Mouse (Mus musculus) frontal cortex, adult 2 months (tissue): ENCODE results near the gene Gm10097. TPM values are rescaled to one million over a fixed set of nuclear protein-coding genes. Genes with fewer than 3 reads are reported as not detected.
A peak's percentile ranks its signal among the peaks of the same experiment; 100 is the strongest.

ENCODE experiments used
- DNase-seq, 2 experiments: peaks; one replicate each; pipeline ENCODE4 v3.0.0; 2022; ENCODE audit warnings: low spot score in 1 of 2; ENCODE audit errors: extremely low spot score in 1 of 2
- polyA plus RNA-seq: library from polyadenylated mRNA; depleted of rRNA; stranded (reverse); fragments of >200 nt; gene quantifications from 2 replicates; pipeline ENCODE4 v1.2.3, GENCODE M21; 2012; rRNA removed

Gene Gm10097
- polyA plus RNA-seq: not detected in 2 replicates

GRCm38 (mm10) chr10:5068676-5069265 is at the start of gene Gm10097:
TSS of gene Gm10097 (plus strand) at chr10:5069192.
- no peak for DNase-seq

GRCm38 (mm10) chr10:5025906-5026305 is 43.1 kb upstream of the Gm10097 start:
- no peak for DNase-seq

- no peak for DNase-seq
Observed at GRCm38 (mm10) chr10:5027208-5027607, 41.8 kb upstream of the Gm10097 start.

GRCm38 (mm10) chr10:5028301-5028700 is 40.7 kb upstream of the Gm10097 start:
- DNase-seq: no peak

DNA sequence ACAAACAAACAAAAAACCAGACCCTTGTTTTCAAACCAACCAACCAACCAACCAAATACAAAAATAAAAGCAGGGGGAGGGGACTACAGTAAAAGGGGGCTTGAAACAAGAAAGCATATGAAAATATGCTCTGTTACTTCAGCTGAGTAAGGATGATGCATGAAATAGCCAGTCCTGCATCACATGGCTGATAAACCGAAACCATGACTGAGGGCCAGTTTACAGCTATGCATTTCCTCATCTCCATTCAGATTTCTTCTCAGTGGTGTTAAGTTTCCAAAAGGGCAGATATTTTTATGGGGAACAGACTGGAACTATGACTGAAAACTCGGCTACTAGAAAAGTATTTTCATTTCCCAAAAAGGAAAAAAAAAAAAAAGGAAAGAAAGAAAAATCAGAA is 39.8 kb upstream of the Gm10097 start:
- no peak for DNase-seq

DNA sequence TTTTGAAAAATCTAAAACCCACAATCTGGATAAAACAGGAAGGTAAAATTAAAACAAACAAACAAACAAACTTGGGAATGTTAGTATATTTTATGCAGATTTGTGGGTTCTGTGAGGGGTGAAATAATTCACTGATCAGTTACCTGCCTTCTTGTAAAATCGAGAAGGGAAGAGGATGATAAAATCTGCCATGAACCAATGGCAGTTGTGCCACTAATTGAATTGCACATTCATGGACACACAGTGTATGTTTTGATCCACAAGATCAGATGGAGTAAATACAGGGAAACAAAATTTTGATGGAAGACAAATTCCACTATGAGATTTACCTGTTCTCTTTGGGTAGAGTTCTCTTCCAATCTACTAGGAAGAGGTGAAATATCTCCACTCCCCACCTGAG is 39.1 kb upstream of the Gm10097 start:
- no peak for DNase-seq

DNA sequence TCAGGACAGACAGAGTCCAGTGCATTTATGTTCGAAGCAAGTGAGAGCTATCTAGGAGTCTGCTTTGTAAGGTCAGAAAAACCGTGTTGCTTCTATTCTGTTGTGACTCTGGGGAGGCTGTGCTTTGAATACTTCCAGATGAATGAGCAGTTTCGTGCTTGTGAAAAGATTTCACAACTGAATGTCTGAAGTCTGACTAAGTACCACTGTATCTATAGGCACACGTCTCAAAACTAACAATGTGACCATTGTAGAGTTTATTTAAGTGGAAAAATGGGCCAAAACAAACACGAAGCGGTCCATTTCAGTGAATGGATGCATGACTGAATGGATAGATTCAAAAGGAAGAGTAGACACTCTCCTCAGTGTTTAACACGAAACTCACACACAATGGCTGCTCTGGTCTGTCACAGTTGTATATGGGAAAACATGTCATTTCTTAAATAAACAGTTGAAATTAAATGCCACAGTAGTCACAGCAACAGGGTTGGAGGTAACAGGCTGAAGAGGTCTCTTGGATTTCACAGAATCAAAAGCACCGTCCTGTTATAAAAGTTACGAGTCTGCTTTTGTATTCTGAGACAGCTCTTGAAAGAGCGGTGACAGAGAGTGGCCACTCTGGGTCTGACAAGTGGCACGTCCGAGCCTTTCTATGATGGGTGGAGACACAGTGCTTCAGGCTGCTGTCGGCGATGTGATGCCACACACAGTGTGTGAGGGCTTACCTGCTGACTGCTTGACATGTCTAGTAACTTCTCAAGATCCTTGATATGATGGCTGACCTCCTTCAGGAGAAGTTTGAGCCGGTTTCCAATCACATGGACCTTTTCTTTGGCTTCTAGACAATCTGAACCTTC is 36.6 kb upstream of the Gm10097 start:
- no peak for DNase-seq

GRCm38 (mm10) chr10:5041254-5041653 is 27.7 kb upstream of the Gm10097 start:
- no peak for DNase-seq

- DNase-seq: no peak
Observed at GRCm38 (mm10) chr10:5044481-5044880, 24.5 kb upstream of the Gm10097 start.

DNA sequence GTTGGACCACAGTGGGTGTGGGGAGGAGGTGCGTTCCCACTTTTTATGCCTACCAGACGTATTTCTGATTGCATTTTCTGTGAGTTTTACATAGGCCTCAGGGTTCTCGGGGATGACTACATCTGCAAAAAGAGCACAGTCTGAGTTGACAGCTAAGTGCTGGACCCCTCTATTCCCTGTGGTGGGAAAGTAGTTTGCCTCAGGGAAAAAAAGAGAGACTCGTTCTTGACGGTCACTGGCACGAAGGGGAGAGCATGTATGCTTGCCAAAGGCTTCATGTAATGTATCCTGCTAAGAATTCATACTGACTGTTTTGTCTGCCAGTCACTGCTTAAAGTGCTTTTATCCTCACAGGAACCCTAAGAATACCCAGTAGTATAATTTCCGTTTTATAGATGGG is 23.8 kb upstream of the Gm10097 start:
- DNase-seq: no peak

DNA sequence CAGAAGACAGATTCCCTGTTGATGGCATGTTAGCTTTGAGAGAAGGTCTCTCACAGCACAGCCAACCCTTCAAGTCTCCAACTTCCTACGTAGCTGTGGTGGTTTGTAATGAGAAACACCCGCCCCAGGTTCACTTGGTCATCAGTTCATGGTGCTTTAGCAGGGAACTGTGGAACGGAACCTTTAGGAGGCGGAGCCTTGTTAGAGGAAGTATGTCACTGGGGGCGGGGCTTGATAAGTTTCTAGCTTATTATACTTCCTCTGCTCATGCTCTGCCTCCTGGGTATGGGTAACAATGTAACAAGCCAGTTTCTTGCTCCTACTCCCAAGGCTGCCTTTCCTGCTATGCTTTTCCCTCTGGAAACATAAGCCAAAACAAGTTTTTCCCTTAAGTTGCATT is 23.3 kb upstream of the Gm10097 start:
- DNase-seq: no peak

DNA sequence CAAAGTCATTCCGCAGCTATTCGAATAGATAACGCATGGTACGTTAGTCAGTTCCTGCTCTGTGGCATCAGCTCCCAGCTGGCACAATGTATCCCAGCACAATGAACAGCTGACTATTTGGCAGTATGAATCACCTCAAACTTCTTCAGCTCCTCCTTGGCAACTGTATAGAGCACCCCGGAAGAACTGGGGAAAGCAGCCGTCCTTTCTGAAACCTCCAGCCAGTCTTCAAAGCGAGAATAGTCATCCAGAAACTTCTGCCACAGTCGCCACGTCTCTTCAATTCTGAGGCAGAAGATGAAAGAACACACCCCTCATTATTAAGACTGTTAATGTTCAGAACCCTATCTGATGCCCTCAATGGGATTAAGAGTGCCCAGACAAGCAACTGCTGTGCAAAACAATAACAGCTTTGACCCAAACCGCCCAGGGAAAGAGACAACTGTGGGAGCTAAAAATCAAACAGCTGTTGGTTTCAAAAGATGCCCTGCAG is 12.7 kb upstream of the Gm10097 start:
- DNase-seq: peak in 1 of 2 experiments; percentile 16

- DNase-seq: no peak
Observed at GRCm38 (mm10) chr10:5056940-5057339, 12.1 kb upstream of the Gm10097 start.

- DNase-seq: no peak
Observed at GRCm38 (mm10) chr10:5057661-5058060, 11.3 kb upstream of the Gm10097 start.

GRCm38 (mm10) chr10:5058876-5059275 is 10.1 kb upstream of the Gm10097 start:
- no peak for DNase-seq

DNA sequence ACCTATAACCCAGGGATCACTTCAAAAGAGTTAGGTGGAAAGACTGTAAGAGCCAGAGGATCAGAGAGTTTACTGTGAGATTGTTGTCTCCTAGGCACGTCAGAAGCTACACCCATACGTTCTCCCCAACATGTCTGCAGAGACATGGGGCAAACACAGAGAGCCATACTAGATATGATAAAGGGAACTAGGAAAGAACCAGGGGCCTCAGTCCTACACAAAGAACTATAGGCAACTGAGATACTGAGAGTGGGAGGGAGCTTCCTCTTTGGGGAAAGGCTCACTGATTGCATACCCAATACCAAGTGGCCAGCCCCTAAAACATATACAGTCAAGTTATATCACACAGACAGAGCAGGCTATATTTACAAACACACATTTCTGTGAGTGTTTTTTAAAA is 9.0 kb upstream of the Gm10097 start:
- no peak for DNase-seq

DNA sequence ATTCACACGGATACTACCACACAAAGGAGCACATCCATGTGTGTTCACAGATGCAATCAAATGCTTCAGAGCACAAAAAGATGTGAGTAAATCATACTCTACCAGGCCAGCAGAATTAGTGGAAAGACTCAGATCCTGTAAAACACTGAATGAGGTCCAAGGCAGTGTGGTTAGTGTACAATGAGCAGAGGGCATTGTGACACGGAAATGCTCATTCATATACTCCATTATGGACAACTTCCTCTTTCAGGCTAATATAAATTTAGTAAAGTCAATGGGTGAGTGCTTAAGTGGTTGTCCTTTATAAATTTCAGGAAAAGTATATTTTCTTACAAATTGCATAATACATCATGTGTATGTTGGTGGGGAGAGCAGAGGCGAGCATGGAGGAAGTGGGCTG is 1.9 kb upstream of the Gm10097 start:
- DNase-seq: no peak

- no peak for DNase-seq
Observed at GRCm38 (mm10) chr10:5070168-5070940, 1.4 kb downstream of the Gm10097 start.

DNA sequence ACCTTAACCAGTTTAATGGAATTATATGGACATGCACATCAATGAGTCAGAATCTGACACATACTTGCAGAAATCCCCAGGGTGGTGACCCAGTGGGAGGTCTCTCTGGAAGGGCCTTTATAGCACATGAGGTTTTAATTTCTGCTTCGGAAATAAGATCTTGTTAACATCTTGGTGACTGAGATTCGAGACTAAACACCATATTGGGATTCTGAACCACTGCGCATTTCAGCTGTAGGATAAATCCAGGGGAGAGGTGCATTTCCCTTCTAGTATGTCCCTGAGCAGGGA is 1.9 kb downstream of the Gm10097 start:
- DNase-seq: no peak

GRCm38 (mm10) chr10:5072054-5072453 is 3.1 kb downstream of the Gm10097 start:
- no peak for DNase-seq

GRCm38 (mm10) chr10:5075724-5076123 is 6.7 kb downstream of the Gm10097 start:
- no peak for DNase-seq
